Mouse (Mus musculus) liver, adult 10 weeks (tissue): ENCODE measurements around the gene Serpinh1. TPM values are rescaled to one million over a fixed set of nuclear protein-coding genes. Genes with fewer than 3 reads are reported as not detected.

Experiments
- polyA plus RNA-seq: library from polyadenylated mRNA; stranded (reverse); fragments of 350-450 nt; fragmentation: Illumina TruSeq; extraction: RNeasy Lipid Tissue Mini Kit (QIAGEN cat#74804); gene quantifications from one replicate; pipeline ENCODE4 v1.2.3, GENCODE M21; 2014; ENCODE audit warnings: low read depth, low replicate concordance

The Serpinh1 gene
- 3.9 TPM for polyA plus RNA-seq

DNA sequence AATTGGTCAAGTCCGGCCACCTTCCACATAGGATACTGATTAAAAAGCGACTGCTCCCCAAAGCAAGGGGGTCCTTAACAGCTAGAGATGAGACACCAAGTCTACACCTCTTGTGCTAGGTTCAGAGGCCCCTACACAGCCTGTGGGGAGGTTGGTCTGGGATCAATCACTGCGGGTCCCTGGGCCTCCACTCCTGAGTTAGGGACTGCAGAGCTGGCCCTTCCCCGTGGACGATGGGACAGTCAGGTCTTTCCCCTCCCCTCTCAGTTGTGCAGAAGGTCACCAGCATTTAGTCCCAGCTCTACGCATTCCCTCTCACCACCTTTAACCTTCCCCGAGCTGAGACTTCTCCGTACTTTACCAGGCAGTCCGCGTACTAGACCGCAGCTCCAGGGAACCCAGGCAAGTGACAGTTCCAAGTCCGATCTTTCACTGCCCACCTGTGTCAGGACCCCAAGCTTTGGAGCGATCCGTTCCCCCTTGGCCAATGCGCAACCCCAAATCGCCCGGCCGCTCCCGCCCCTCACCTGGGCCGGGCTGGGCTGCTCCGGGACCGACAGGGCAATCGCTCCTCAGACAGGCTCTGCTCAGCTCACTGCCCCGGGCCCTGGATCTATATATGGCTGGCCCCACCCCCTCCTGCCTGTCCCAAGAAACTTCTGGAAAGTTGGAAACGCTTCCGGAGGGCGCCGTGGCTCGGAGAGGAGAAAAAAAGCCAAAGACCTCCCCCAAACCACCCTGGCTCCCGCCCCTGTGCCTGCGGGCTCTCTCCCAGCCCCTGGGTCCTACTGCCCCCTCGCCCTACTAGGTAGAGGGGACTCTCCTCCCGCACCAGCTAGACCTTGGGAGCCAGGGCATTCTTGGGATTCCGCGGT, at the start of gene Serpinh1:
Gene Serpinh1 (minus strand): TSS at position 714 of the 875 bp plus-strand sequence.

DNA sequence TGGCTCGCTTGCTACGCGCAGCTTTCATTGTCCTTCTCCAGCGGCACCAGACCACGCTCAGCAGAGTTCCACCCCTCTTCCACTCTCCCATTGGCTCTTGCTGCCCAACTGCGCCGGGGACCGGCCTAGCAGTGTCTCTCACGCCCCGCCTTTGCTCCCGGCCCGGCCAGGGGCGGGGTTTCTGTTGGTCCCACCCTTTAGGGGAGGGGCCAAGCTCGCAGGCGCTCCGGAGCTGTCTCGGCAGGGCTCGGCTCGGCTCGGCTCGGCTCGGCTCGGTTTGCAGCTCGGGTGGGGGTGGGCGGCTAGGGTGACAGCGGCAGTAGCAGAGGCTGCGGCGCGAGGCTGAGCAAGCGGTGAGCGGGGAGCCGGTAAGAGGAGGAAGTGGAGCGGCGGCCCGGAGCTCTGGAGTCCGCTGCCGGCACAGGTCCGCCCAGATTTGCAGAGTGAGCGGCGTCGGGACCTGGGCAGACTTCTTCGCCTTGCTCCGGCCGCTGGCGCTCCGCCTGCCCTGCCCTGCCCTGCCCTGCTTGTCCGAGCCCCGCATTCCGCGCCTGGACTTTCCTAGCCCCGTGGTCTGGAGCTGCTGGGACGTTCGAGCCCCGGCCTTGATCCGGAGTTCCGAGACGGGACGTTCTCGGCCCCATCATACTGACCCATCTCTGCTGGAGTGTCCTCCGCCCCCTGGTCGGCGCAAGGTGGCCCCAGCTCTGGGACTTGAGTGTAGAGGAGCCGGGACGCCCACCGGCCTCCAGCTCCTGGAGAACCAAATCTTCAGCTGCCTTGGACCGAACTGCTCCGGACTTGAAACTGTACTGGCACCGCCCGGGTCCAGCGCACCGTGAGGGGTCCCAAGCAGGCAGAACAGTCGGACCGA, 28.4 kb upstream of the Serpinh1 start, which contains the start of gene Gdpd5:
Gene Gdpd5 (plus strand): TSS at position 201 of the 874 bp plus-strand sequence.

Other genes starting within 250 kb of the Serpinh1 start
- gene Uvrag, start 212.1 kb downstream of the Serpinh1 start, polyA plus RNA-seq, result 10.6 TPM
- 76.7 TPM for gene Dgat2, start 170.5 kb downstream of the Serpinh1 start, polyA plus RNA-seq
- gene Mogat2, start 114.6 kb downstream of the Serpinh1 start, polyA plus RNA-seq, result not detected
- not detected for gene Map6, start 85.8 kb downstream of the Serpinh1 start, polyA plus RNA-seq
- gene Gdpd5, start 28.2 kb upstream of the Serpinh1 start, polyA plus RNA-seq, result not detected
- not detected for gene Klhl35, start 112.8 kb upstream of the Serpinh1 start, polyA plus RNA-seq
- 340 TPM for gene Rps3, start 130.5 kb upstream of the Serpinh1 start, polyA plus RNA-seq
- gene Arrb1, start 182.2 kb upstream of the Serpinh1 start, polyA plus RNA-seq, result 1.8 TPM